In genomic region chr11:113698013-113698545, GRCm38 (mm10) we compare ENCODE assay signal across 9 mouse cellular contexts. TPM values are rescaled to one million over a fixed set of nuclear protein-coding genes. Genes with fewer than 3 reads are reported as not detected.
DNase-seq lines count a peak whose midpoint lies in the region; ATAC-seq and TF ChIP-seq lines count a peak whose summit lies in the region.
"Had no signal": no experiment of that assay in that cellular context is flagged by ENCODE, and none has a peak within 500 bp of the region (broad histone marks: within the 10 kb centered on the region; RNA-seq: fewer than 3 reads in every experiment).

No protein-coding gene starts in this region.

- no peak overlapping the region for H3K4me2 ChIP-seq in intestine, postnatal 0 days (replicated peaks; ENCODE audit: low read depth)
- H3K4me2 ChIP-seq in lung, postnatal 0 days (replicated peaks; ENCODE audit: low read depth, low read length): no peak overlapping the region
- H3K4me2 ChIP-seq in neural tube, embryonic 15.5 days: no peak overlapping the region

- H3K4me1 ChIP-seq in brown adipose tissue, adult 24 weeks (ENCODE audit: control insufficient read depth, insufficient read depth, insufficient read length, low read length): no peaks in the 10 kb centered on the region
- no peaks in the 10 kb centered on the region for H3K4me1 ChIP-seq in intestine, postnatal 0 days (replicated peaks; ENCODE audit: control insufficient read depth, insufficient read depth, low read length)
- no peaks in the 10 kb centered on the region for H3K4me1 ChIP-seq in lung, postnatal 0 days (ENCODE audit: insufficient read depth, low read depth, low read length)
- no peaks in the 10 kb centered on the region for H3K4me1 ChIP-seq in neural tube, embryonic 15.5 days

- TF ChIP-seq EP300 in lung, postnatal 0 days (IDR thresholded peaks at IDR 0.05): peak; percentile 51

- peak; percentile 81 to 89 for DNase-seq in kidney, postnatal 36 days
- DNase-seq in lung, postnatal 0 days (ENCODE audit: low spot score): peak; percentile 84
- no peak for DNase-seq in layer of hippocampus, adult 9-11 months
- no peak for DNase-seq in adrenal gland, adult (ENCODE audit: inconsistent age in 2 of 2, low spot score in 1 of 2)
- DNase-seq: thymus, postnatal 25 days had no signal

- peak; percentile 83 for ATAC-seq in intestine, postnatal 0 days
- peak; percentile 80 for ATAC-seq in lung, postnatal 0 days
- ATAC-seq in neural tube, embryonic 15.5 days (ENCODE audit: low FRiP score): no peak
- ATAC-seq: hindbrain, embryonic 16.5 days had no signal

- peaks cover 27% of the 10 kb centered on the region for H3K36me3 ChIP-seq in intestine, postnatal 0 days (ENCODE audit: control insufficient read depth, insufficient read depth)
- H3K36me3 ChIP-seq in lung, postnatal 0 days (ENCODE audit: insufficient read depth, low read length): 0 out of 2 replicates have a peak, but pooled peaks cover 4% of the 10 kb centered on the region
- peaks cover 41% of the 10 kb centered on the region for H3K36me3 ChIP-seq in neural tube, embryonic 15.5 days

- H3K4me3 ChIP-seq in brown adipose tissue, adult 24 weeks (ENCODE audit: insufficient read depth, low read depth, low read length): no peak overlapping the region
- H3K4me3 ChIP-seq in intestine, postnatal 0 days (ENCODE audit: low read depth, low read length): no peak overlapping the region
- H3K4me3 ChIP-seq in lung, postnatal 0 days (ENCODE audit: low read depth, low read length): no peak overlapping the region
- H3K4me3 ChIP-seq in neural tube, embryonic 15.5 days (replicated peaks): no peak overlapping the region

- TF ChIP-seq CTCF in intestine, postnatal 0 days (IDR thresholded peaks at IDR 0.05; ENCODE audit: low read depth): no peak
- TF ChIP-seq CTCF in lung, postnatal 0 days (IDR thresholded peaks at IDR 0.05): no peak

- H3K27me3 ChIP-seq in intestine, postnatal 0 days (replicated peaks; ENCODE audit: control insufficient read depth, insufficient read depth, low read length): no peaks in the 10 kb centered on the region
- no peaks in the 10 kb centered on the region for H3K27me3 ChIP-seq in lung, postnatal 0 days (replicated peaks; ENCODE audit: insufficient read depth, low read length)
- no peaks in the 10 kb centered on the region for H3K27me3 ChIP-seq in neural tube, embryonic 15.5 days (replicated peaks)

- no peaks in the 10 kb centered on the region for H3K9me3 ChIP-seq in intestine, postnatal 0 days (ENCODE audit: control insufficient read depth)
- no peaks in the 10 kb centered on the region for H3K9me3 ChIP-seq in lung, postnatal 0 days (ENCODE audit: low read length)
- no peaks in the 10 kb centered on the region for H3K9me3 ChIP-seq in neural tube, embryonic 15.5 days (replicated peaks)

- H3K27ac ChIP-seq in brown adipose tissue, adult 24 weeks (replicated peaks; ENCODE audit: low read depth, low read length): peak overlapping the region; percentile 47; the same call in 1 of the 2 replicates
- no peak overlapping the region for H3K27ac ChIP-seq in intestine, postnatal 0 days (ENCODE audit: low read depth, low read length)
- no peak overlapping the region for H3K27ac ChIP-seq in lung, postnatal 0 days (ENCODE audit: low read length)
- H3K27ac ChIP-seq in neural tube, embryonic 15.5 days (replicated peaks): no peak overlapping the region

- no peak overlapping the region for H3K9ac ChIP-seq in intestine, postnatal 0 days (ENCODE audit: low read depth, low read length)
- H3K9ac ChIP-seq in lung, postnatal 0 days (replicated peaks; ENCODE audit: low read depth): no peak overlapping the region
- H3K9ac ChIP-seq in neural tube, embryonic 15.5 days (replicated peaks): no peak overlapping the region

- WGBS in intestine, postnatal 0 days: 49% methylated on average over 12 of the region's 12 CpGs
- whole genome bisulfite sequencing in lung, postnatal 0 days: 53% methylated on average over 12 of the region's 12 CpGs
- WGBS in neural tube, embryonic 15.5 days: 85% methylated on average over 12 of the region's 12 CpGs

RNA-seq across cellular contexts. Expression of gene Cpsf4l, which starts 11.7 kb away (rescaled TPM):
- not detected in 2 replicates for polyA plus RNA-seq in brown adipose tissue, adult 24 weeks (2012; ENCODE audit: insufficient read depth, insufficient read length, missing spikeins)
- not detected in 2 replicates for polyA plus RNA-seq in intestine, postnatal 0 days (2015; fragmentation: Nextera tagmentation; extraction: Ambion mirVana)
- 0.17 and 0.25 TPM in 2 replicates for polyA plus RNA-seq in lung, postnatal 0 days (2015; fragmentation: Nextera tagmentation; extraction: Ambion mirVana)
- polyA plus RNA-seq in neural tube, embryonic 15.5 days (2015; fragmentation: Nextera tagmentation; extraction: Ambion mirVana): 0.27 and 10.0 TPM in 2 replicates

RNA-seq across cellular contexts. Expression of gene D11Wsu47e, which starts 13.9 kb away (rescaled TPM):
- 3.6 and 4.2 TPM in 2 replicates for polyA plus RNA-seq in brown adipose tissue, adult 24 weeks (2012; ENCODE audit: insufficient read depth, insufficient read length, missing spikeins)
- polyA plus RNA-seq in intestine, postnatal 0 days (2015; fragmentation: Nextera tagmentation; extraction: Ambion mirVana): 9.0 and 9.6 TPM in 2 replicates
- 10.3 and 11.9 TPM in 2 replicates for polyA plus RNA-seq in lung, postnatal 0 days (2015; fragmentation: Nextera tagmentation; extraction: Ambion mirVana)
- 21.6 and 21.8 TPM in 2 replicates for polyA plus RNA-seq in neural tube, embryonic 15.5 days (2015; fragmentation: Nextera tagmentation; extraction: Ambion mirVana)

RNA-seq across cellular contexts. Expression of gene Fam104a, which starts 14.1 kb away (rescaled TPM):
- 17.2 and 20.3 TPM in 2 replicates for polyA plus RNA-seq in brown adipose tissue, adult 24 weeks (2012; ENCODE audit: insufficient read depth, insufficient read length, missing spikeins)
- polyA plus RNA-seq in intestine, postnatal 0 days (2015; fragmentation: Nextera tagmentation; extraction: Ambion mirVana): 40.0 and 41.9 TPM in 2 replicates
- 41.3 and 44.1 TPM in 2 replicates for polyA plus RNA-seq in lung, postnatal 0 days (2015; fragmentation: Nextera tagmentation; extraction: Ambion mirVana)
- polyA plus RNA-seq in neural tube, embryonic 15.5 days (2015; fragmentation: Nextera tagmentation; extraction: Ambion mirVana): 37.8 and 40.1 TPM in 2 replicates

RNA-seq across cellular contexts. Expression of gene Slc39a11, which starts 48.2 kb away (rescaled TPM):
- 6.5 and 7.0 TPM in 2 replicates for polyA plus RNA-seq in brown adipose tissue, adult 24 weeks (2012; ENCODE audit: insufficient read depth, insufficient read length, missing spikeins)
- polyA plus RNA-seq in intestine, postnatal 0 days (2015; fragmentation: Nextera tagmentation; extraction: Ambion mirVana): 50.7 and 54.7 TPM in 2 replicates
- 14.3 and 15.1 TPM in 2 replicates for polyA plus RNA-seq in lung, postnatal 0 days (2015; fragmentation: Nextera tagmentation; extraction: Ambion mirVana)
- 27.7 and 30.4 TPM in 2 replicates for polyA plus RNA-seq in neural tube, embryonic 15.5 days (2015; fragmentation: Nextera tagmentation; extraction: Ambion mirVana)

RNA-seq across cellular contexts. Expression of gene Cog1, which starts 49.1 kb away (rescaled TPM):
- 16.7 and 19.4 TPM in 2 replicates for polyA plus RNA-seq in brown adipose tissue, adult 24 weeks (2012; ENCODE audit: insufficient read depth, insufficient read length, missing spikeins)
- 19.6 and 20.9 TPM in 2 replicates for polyA plus RNA-seq in intestine, postnatal 0 days (2015; fragmentation: Nextera tagmentation; extraction: Ambion mirVana)
- 18.6 and 19.0 TPM in 2 replicates for polyA plus RNA-seq in lung, postnatal 0 days (2015; fragmentation: Nextera tagmentation; extraction: Ambion mirVana)
- polyA plus RNA-seq in neural tube, embryonic 15.5 days (2015; fragmentation: Nextera tagmentation; extraction: Ambion mirVana): 31.1 and 35.1 TPM in 2 replicates

Comparison
In these comparisons a context has a peak if more than half of its experiments do, and no peak if none do; other contexts are left out.
1. DNase-seq: peak in kidney, postnatal 36 days (2 of 2) and lung, postnatal 0 days (single experiment); none in layer of hippocampus, adult 9-11 months (single experiment) and adrenal gland, adult (0 of 2).